Mouse (Mus musculus) liver, postnatal 0 days (tissue): ENCODE data around the gene Nol3.

Experiments used
- CTCF ChIP-seq: sonication (generic); IDR thresholded peaks from 2 replicates; pipeline ENCODE4 v1.5.1; 2016; ENCODE audit warnings: antibody characterized with exemption, low read depth
- EP300 ChIP-seq: IDR thresholded peaks from 2 replicates; pipeline ENCODE4 v1.6.1; 2016; ENCODE audit warnings: antibody characterized with exemption, low read depth, mild to moderate bottlenecking

GRCm38 (mm10) chr8:105298351-105299252 lies 22.7 kb downstream of the Nol3 start:
- no peak for TF ChIP-seq EP300
- no peak for TF ChIP-seq CTCF
